Mouse (Mus musculus) stomach, postnatal 0 days (tissue): ENCODE results near the gene Trpm8. TPM values are rescaled to one million over a fixed set of nuclear protein-coding genes. Genes with fewer than 3 reads are reported as not detected.

ENCODE experiments used
- ATAC-seq: fragments of 200-750 bp; cut with Nextera tagmentation; 2 replicates; pipeline ENCODE4 v1.8.0; 2017; ENCODE audit not compliant: low FRiP score, low TSS enrichment
- DNase-seq: peaks from one replicate; pipeline ENCODE4 v3.0.0-alpha.2; 2016; ENCODE audit warnings: low spot score
- H3K27ac ChIP-seq: fragments of 300-500 bp; sonication (generic); replicated peaks from 2 replicates; pipeline ENCODE4 v1.5.1; 2014; ENCODE audit warnings: mild to moderate bottlenecking, control low read depth
- H3K27me3 ChIP-seq: fragments of 300-500 bp; sonication (generic); 2 replicates; pipeline ENCODE4 v1.6.1; 2014; ENCODE audit warnings: low read length; ENCODE audit not compliant: control insufficient read depth, insufficient read depth
- H3K36me3 ChIP-seq: fragments of 300-500 bp; sonication (generic); 2 replicates; pipeline ENCODE4 v1.6.1; 2014; ENCODE audit warnings: low read length, mixed read lengths; ENCODE audit not compliant: control insufficient read depth, insufficient read depth
- H3K4me1 ChIP-seq: fragments of 300-500 bp; sonication (generic); replicated peaks from 2 replicates; pipeline ENCODE4 v1.6.1; 2014; ENCODE audit warnings: antibody characterized with exemption; ENCODE audit not compliant: control insufficient read depth, insufficient read depth
- H3K4me2 ChIP-seq: fragments of 300-500 bp; sonication (generic); replicated peaks from 2 replicates; pipeline ENCODE4 v1.6.1; 2014; ENCODE audit warnings: low read depth, mild to moderate bottlenecking, control low read depth, moderate library complexity
- H3K4me3 ChIP-seq: fragments of 300-500 bp; sonication (generic); 2 replicates; pipeline ENCODE4 v1.5.1; 2014; ENCODE audit warnings: low read depth, low read length, control low read depth
- H3K9ac ChIP-seq: fragments of 300-500 bp; sonication (generic); 2 replicates; pipeline ENCODE4 v1.6.1; 2014; ENCODE audit warnings: mild to moderate bottlenecking, low read length, control low read depth, mixed read lengths
- H3K9me3 ChIP-seq: fragments of 300-500 bp; sonication (generic); 2 replicates; pipeline ENCODE4 v1.6.1; 2016; ENCODE audit warnings: low read length; ENCODE audit not compliant: control insufficient read depth
- CTCF ChIP-seq: IDR thresholded peaks from 2 replicates; pipeline ENCODE4 v1.5.1; 2016; ENCODE audit warnings: antibody characterized with exemption, low read depth, mild to moderate bottlenecking, moderate library complexity
- EP300 ChIP-seq: optimal IDR thresholded peaks from 2 replicates; pipeline ENCODE3; 2016; ENCODE audit warnings: antibody characterized with exemption
- WGBS: fragments of 180-500 bp; shearing (Covaris S2); extraction: QIAGEN DNeasy Blood & Tissue Kit; methylation state at CpG from one replicate; pipeline ENCODE4 v1.1.7; 2014; 5-methylcytosine and 5-hydroxymethylcytosine counted together
- polyA plus RNA-seq: library from polyadenylated mRNA; unstranded; fragments of >200 nt; fragmentation: Nextera tagmentation; extraction: Ambion mirVana; gene quantifications from 2 replicates; pipeline ENCODE4 v1.2.1, GENCODE M21; 2015

Trpm8 gene
- polyA plus RNA-seq, 1 experiment from 2014 or later = 0.06 TPM

DNA sequence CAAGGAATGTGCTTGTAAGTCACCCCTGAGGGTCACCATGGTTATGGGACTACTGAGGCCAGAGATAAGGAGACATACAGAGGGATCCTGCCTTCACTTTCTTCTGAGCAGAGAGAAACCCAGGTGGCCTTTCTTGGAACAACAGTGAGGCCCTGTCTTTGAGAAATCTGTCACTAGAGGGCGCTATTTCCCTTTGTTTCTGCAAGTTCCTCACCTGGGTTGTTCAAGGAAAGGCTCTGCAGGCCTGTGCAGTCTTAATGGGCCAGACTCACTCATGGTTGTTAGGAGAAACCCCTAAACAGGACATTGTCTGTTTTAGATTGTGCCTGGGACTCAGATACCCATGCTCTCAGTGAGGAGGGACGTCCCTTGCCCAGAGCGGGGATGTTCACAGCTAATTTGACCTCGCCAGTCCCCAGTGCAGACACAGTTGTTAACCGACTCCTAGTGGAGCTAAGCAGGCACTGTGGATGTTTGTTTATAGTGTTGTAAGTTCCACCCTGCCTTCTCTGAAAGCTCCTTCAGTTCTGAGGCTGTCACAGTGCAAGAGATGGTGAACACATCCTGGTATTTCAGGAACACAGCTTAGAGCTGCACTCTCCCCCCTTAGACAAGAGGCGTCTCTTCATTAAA, 80.1 kb downstream of the Trpm8 start:
- Histone ChIP-seq H3K36me3 (no peaks in the 10 kb centered on the region), H3K27me3 (no peaks in the 10 kb centered on the region), H3K4me2 (no peak overlapping the region), H3K9me3 (no peaks in the 10 kb centered on the region), H3K27ac (no peak overlapping the region), H3K4me3 (no peak overlapping the region), H3K9ac (no peak overlapping the region), H3K4me1 (no peaks in the 10 kb centered on the region)
- DNase-seq (peak; percentile 74), ATAC-seq (peak; percentile 80)
- 59% methylated on average over 6 of the region's 6 CpGs for WGBS
- TF ChIP-seq CTCF (peak; percentile 92), EP300 (no peak)

DNA sequence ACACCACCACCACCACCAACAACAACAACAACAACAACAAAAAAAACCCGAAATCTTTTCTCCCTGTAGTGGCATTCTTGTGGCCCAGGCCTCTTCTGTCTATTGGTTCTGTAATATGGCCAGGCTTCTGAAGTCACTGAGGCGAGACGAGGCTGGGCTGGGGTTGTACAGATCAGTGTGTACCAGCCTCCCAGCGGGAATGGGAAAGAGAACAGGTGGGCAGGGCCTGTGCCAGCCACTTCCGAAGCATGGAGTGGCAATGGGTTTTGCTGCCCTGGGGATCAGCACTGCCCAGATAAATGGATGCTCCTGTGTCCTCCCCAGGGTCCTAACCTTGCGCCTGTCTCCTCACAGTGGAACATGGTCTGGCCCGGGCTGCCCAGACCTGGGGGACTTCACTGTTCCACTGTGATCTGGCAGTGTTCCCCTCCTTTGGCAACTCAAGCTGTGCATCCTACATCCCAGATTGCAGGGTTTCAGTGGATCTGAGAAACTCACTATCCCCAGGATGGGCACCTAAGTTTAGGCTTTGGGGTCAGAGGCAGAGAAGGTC, 80.7 kb downstream of the Trpm8 start:
- no peak overlapping the region for H3K4me3 ChIP-seq
- no peak overlapping the region for H3K4me2 ChIP-seq
- H3K4me1 ChIP-seq = no peaks in the 10 kb centered on the region
- DNase-seq = no peak
- H3K27me3 ChIP-seq = no peaks in the 10 kb centered on the region
- H3K9me3 ChIP-seq = no peaks in the 10 kb centered on the region
- no peak overlapping the region for H3K27ac ChIP-seq
- H3K36me3 ChIP-seq = no peaks in the 10 kb centered on the region
- 81% methylated on average over 7 of the region's 7 CpGs for WGBS
- no peak for TF ChIP-seq CTCF
- peak; percentile 9; the same call in 1 of the 2 replicates for ATAC-seq
- no peak overlapping the region for H3K9ac ChIP-seq

DNA sequence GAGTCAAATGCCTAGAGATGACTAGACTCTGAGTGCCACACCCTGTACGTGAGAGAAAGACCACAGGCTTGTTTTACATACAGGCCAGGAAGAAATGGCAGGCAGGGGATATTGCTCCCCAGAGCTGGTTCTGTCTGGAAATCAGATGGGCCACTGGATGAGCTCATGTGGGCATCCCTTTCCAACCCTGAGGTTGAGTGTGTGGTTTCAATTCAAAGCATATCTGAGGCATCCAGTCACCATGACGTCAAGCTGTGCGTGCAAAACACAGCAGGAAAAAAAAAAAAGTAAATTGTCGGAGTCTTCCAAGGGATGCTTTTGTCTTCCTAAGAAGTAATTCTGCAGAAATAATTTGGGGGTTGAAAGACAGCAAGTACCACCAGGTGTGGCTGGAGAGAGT, 83.6 kb downstream of the Trpm8 start:
- Histone ChIP-seq H3K4me1 (no peaks in the 10 kb centered on the region), H3K4me2 (no peak overlapping the region), H3K9ac (no peak overlapping the region), H3K9me3 (no peaks in the 10 kb centered on the region), H3K36me3 (no peaks in the 10 kb centered on the region), H3K27me3 (no peaks in the 10 kb centered on the region), H3K4me3 (no peak overlapping the region), H3K27ac (no peak overlapping the region)
- no peak for DNase-seq
- TF ChIP-seq CTCF (no peak), EP300 (no peak)
- ATAC-seq = no peak
- 70% methylated on average over 4 of the region's 4 CpGs for WGBS

DNA sequence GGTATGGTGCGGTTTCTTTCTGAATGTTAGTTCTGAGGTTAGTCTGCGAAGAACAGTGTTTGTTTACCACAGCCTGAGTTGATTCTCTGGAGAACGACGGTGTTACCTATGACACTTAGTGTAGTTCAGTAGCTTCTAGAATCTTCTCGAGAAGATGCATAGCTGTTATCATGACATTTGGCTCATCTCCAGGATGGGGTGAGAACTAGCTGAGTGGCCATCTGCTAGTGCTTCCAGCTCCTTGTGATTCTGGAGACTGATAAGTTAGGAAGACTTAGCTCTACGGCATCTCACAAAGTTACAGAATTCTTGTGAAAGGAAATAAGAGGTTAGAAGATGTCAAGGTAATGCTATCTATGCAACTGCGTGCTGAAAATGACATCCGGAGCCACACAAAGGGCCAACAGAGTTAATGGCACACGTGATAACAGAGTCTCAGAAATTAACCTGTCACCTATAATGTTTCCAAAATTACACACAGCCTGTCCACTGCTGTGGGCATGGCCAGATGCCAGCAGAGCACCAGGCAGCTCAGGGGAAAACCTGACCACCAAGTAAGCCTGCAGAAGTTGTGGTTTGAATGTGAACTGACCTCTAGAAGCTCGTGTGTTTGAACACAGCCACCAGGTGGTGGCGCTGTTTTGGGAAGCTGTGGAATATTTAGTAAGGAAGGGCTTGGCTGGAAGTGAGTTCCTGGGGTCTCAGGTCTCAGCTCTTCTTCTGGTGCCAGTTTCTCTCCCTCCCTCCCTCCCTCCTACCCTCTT, 89.6 kb downstream of the Trpm8 start:
- 76% methylated on average over 11 of the region's 11 CpGs for WGBS
- Histone ChIP-seq H3K36me3 (no peaks in the 10 kb centered on the region), H3K4me3 (no peak overlapping the region), H3K4me2 (no peak overlapping the region), H3K9ac (no peak overlapping the region), H3K27ac (no peak overlapping the region), H3K27me3 (no peaks in the 10 kb centered on the region), H3K9me3 (no peaks in the 10 kb centered on the region), H3K4me1 (no peaks in the 10 kb centered on the region)
- TF ChIP-seq EP300 (no peak), CTCF (peak; percentile 34; the same call in 1 of the 2 replicates)
- ATAC-seq (no peak), DNase-seq (no peak)

DNA sequence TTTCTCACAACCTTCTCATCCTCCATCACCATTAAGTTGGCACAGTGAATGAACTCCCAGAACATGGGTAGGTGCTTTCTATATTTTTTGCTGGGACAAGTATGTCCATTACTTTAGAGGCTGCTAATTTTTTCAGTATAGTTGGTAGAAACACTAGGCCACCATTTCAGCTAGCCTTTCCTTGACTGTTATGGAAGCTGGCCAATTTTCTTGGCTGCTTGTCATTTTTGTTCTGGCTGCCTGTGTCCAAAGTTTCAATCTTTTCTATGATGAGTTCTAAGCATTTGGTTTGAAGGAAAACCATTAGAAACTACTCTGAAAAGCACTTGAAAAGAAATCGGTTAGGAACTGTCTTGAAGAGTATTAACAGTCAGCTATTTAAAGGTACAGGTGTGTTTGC, 101.0 kb downstream of the Trpm8 start:
- H3K4me1 ChIP-seq = no peaks in the 10 kb centered on the region
- H3K27ac ChIP-seq = no peak overlapping the region
- no peak overlapping the region for H3K4me2 ChIP-seq
- H3K27me3 ChIP-seq = no peaks in the 10 kb centered on the region
- ATAC-seq = no peak
- H3K4me3 ChIP-seq = no peak overlapping the region
- WGBS = 87% methylated on average over 1 of the region's 1 CpGs
- DNase-seq = no peak
- H3K36me3 ChIP-seq = no peaks in the 10 kb centered on the region
- no peaks in the 10 kb centered on the region for H3K9me3 ChIP-seq
- no peak for TF ChIP-seq EP300
- no peak overlapping the region for H3K9ac ChIP-seq

DNA sequence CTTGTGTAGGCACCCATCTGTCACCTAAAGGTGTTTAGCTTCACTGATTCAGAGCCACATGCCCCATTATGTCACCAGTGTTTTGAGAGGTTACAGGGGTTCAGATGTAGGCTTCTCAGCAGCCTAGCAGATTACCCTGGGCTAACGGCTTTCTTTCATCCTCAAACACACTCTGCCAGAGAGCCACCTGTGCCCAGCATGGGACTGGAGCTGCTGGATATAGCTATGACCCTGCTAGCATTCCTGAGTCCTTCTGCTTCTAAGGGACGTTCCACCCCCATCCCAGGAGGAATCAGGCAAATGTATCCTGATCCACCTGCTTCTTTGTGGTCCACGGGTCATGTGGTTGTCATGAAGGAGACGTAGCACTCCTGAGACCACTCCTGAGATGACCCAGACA, 114.2 kb downstream of the Trpm8 start:
- Histone ChIP-seq H3K9ac (no peak overlapping the region), H3K4me2 (no peak overlapping the region), H3K27me3 (no peaks in the 10 kb centered on the region), H3K4me3 (no peak overlapping the region), H3K9me3 (no peaks in the 10 kb centered on the region), H3K36me3 (no peaks in the 10 kb centered on the region), H3K27ac (no peak overlapping the region), H3K4me1 (no peaks in the 10 kb centered on the region)
- no peak for TF ChIP-seq CTCF
- TF ChIP-seq EP300 = no peak
- DNase-seq (no peak), ATAC-seq (no peak)
- 76% methylated on average over 4 of the region's 4 CpGs for WGBS
